Mouse (Mus musculus): Measurements from ENCODE around the gene Adprhl2. TPM values are rescaled to one million over a fixed set of nuclear protein-coding genes. Genes with fewer than 3 reads are reported as not detected.

Adprhl2 gene
- polyA plus RNA-seq, 1 experiment from 2014 or later = 33.8 TPM

DNA sequence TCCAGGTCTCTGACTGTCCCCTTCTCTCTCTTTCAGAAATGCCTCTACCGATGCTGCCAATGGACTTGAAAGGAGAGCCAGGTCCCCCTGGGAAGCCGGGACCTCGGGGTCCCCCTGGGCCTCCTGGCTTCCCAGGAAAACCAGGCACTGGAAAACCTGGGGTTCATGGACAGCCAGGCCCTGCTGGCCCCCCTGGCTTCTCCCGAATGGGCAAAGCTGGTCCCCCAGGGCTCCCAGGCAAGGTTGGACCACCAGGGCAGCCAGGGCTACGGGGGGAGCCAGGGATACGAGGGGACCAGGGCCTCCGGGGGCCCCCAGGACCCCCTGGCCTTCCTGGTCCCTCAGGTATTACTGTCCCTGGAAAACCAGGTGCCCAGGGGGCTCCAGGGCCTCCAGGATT is 11.2 kb downstream of the Adprhl2 start:
- no peaks in the 10 kb centered on the region for H3K4me1 ChIP-seq (replicated peaks; ENCODE audit: control insufficient read depth, insufficient read depth)
- no peaks in the 10 kb centered on the region for H3K27me3 ChIP-seq (ENCODE audit: control insufficient read depth, insufficient read depth, low read length)
- no peaks in the 10 kb centered on the region for H3K9me3 ChIP-seq (ENCODE audit: control insufficient read depth, low read length)
- no peak for DNase-seq (ENCODE audit: low spot score)
- no peak overlapping the region for H3K27ac ChIP-seq (replicated peaks)
- no peak overlapping the region for H3K4me3 ChIP-seq (ENCODE audit: low read depth, low read length)
- 67% methylated on average over 7 of the region's 7 CpGs for WGBS
- no peak for TF ChIP-seq EP300 (optimal IDR thresholded peaks at IDR 0.05)
- TF ChIP-seq CTCF (IDR thresholded peaks at IDR 0.05; ENCODE audit: low read depth) = no peak
- no peak overlapping the region for H3K4me2 ChIP-seq (replicated peaks; ENCODE audit: low read depth)
- H3K36me3 ChIP-seq (ENCODE audit: control insufficient read depth, insufficient read depth, low read length) = no peaks in the 10 kb centered on the region
- H3K9ac ChIP-seq (ENCODE audit: low read length) = no peak overlapping the region
- no peak for ATAC-seq (ENCODE audit: low FRiP score, low TSS enrichment)

GRCm38 (mm10) chr4:126309922-126310309 is 11.6 kb downstream of the Adprhl2 start:
- Histone ChIP-seq H3K9me3 (ENCODE audit: control insufficient read depth, low read length) (no peaks in the 10 kb centered on the region), H3K4me3 (ENCODE audit: low read depth, low read length) (0 out of 2 replicates have a peak overlapping the region, but pooled peaks have one; percentile 10)
- peak; percentile 90 for DNase-seq (ENCODE audit: low spot score)

DNA sequence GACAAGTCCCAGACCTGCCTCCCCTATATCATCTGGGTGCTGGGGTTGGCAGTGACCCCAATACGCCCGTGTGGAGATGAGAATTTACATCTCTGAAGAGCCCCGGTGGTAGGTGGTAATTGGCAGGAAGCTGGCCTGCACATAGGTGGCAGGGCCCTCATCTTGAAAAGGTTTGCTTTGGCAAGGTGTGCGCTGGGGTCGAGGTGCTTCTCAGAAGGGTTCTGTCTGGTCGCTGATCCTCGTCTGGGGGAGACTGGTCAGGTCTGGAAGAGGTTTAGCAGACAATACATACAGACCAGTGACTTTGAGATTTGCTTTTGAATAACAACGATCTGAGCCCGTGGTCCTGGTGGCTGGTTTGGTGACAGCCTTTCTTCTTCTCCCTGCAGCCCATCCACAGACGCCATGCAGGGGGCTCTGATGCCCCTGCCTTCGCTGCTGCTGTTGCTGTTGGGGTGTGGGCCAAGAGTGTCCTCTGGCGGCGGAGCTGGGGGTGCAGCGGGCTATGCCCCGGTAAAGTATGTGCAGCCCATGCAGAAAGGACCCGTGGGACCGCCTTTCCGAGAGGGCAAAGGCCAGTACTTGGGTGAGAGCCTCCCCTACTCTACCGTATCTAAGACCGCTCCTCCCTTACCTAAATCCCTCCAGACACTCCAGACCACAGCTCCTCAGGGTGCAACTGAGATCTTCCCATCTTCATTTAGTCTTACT is 12.1 kb downstream of the Adprhl2 start:
- no peaks in the 10 kb centered on the region for H3K27me3 ChIP-seq (ENCODE audit: control insufficient read depth, insufficient read depth, low read length)
- H3K4me3 ChIP-seq (ENCODE audit: low read depth, low read length) = 0 out of 2 replicates have a peak overlapping the region, but pooled peaks have one; percentile 10
- WGBS = 18% methylated on average over 20 of the region's 20 CpGs
- TF ChIP-seq EP300 (optimal IDR thresholded peaks at IDR 0.05) (no peak), CTCF (IDR thresholded peaks at IDR 0.05; ENCODE audit: low read depth) (peak; percentile 52)
- H3K9me3 ChIP-seq (ENCODE audit: control insufficient read depth, low read length) = no peaks in the 10 kb centered on the region
- no peaks in the 10 kb centered on the region for H3K4me1 ChIP-seq (replicated peaks; ENCODE audit: control insufficient read depth, insufficient read depth)
- ATAC-seq (ENCODE audit: low FRiP score, low TSS enrichment) (0 out of 2 replicates have a peak, but pooled peaks have one; percentile 48), DNase-seq (ENCODE audit: low spot score) (peak; percentile 36)
- H3K9ac ChIP-seq (ENCODE audit: low read length) = no peak overlapping the region
- no peak overlapping the region for H3K27ac ChIP-seq (replicated peaks)
- H3K36me3 ChIP-seq (ENCODE audit: control insufficient read depth, insufficient read depth, low read length) = no peaks in the 10 kb centered on the region
- H3K4me2 ChIP-seq (replicated peaks; ENCODE audit: low read depth) = peak overlapping the region; percentile 45; the same call in 1 of the 2 replicates

More at GRCm38 (mm10) chr4:126309922-126310309, 11.6 kb downstream of the Adprhl2 start:
- no peaks in the 10 kb centered on the region for H3K4me1 ChIP-seq (replicated peaks; ENCODE audit: control insufficient read depth, insufficient read depth)
- no peaks in the 10 kb centered on the region for H3K27me3 ChIP-seq (ENCODE audit: control insufficient read depth, insufficient read depth, low read length)
- H3K36me3 ChIP-seq (ENCODE audit: control insufficient read depth, insufficient read depth, low read length) = no peaks in the 10 kb centered on the region
- ATAC-seq (ENCODE audit: low FRiP score, low TSS enrichment) = peak; percentile 63
- peak overlapping the region; percentile 45; the same call in 1 of the 2 replicates for H3K4me2 ChIP-seq (replicated peaks; ENCODE audit: low read depth)
- no peak overlapping the region for H3K9ac ChIP-seq (ENCODE audit: low read length)
- 1% methylated on average over 7 of the region's 7 CpGs for WGBS
- no peak overlapping the region for H3K27ac ChIP-seq (replicated peaks)
- peak; percentile 90 for TF ChIP-seq CTCF (IDR thresholded peaks at IDR 0.05; ENCODE audit: low read depth)
- no peak for TF ChIP-seq EP300 (optimal IDR thresholded peaks at IDR 0.05)

GRCm38 (mm10) chr4:126306827-126307226 is 14.7 kb downstream of the Adprhl2 start:
- Histone ChIP-seq H3K4me1 (replicated peaks; ENCODE audit: control insufficient read depth, insufficient read depth) (no peaks in the 10 kb centered on the region), H3K27me3 (ENCODE audit: control insufficient read depth, insufficient read depth, low read length) (no peaks in the 10 kb centered on the region), H3K4me3 (ENCODE audit: low read depth, low read length) (no peak overlapping the region), H3K27ac (replicated peaks) (no peak overlapping the region), H3K4me2 (replicated peaks; ENCODE audit: low read depth) (no peak overlapping the region), H3K9me3 (ENCODE audit: control insufficient read depth, low read length) (no peaks in the 10 kb centered on the region), H3K9ac (ENCODE audit: low read length) (no peak overlapping the region), H3K36me3 (ENCODE audit: control insufficient read depth, insufficient read depth, low read length) (no peaks in the 10 kb centered on the region)
- DNase-seq (ENCODE audit: low spot score) (no peak), ATAC-seq (ENCODE audit: low FRiP score, low TSS enrichment) (no peak)
- WGBS = 17% methylated on average over 2 of the region's 2 CpGs
- TF ChIP-seq CTCF (IDR thresholded peaks at IDR 0.05; ENCODE audit: low read depth) (no peak), EP300 (optimal IDR thresholded peaks at IDR 0.05) (no peak)

GRCm38 (mm10) chr4:126306058-126306457 is 15.4 kb downstream of the Adprhl2 start:
- H3K4me3 ChIP-seq (ENCODE audit: low read depth, low read length) = no peak overlapping the region

DNA sequence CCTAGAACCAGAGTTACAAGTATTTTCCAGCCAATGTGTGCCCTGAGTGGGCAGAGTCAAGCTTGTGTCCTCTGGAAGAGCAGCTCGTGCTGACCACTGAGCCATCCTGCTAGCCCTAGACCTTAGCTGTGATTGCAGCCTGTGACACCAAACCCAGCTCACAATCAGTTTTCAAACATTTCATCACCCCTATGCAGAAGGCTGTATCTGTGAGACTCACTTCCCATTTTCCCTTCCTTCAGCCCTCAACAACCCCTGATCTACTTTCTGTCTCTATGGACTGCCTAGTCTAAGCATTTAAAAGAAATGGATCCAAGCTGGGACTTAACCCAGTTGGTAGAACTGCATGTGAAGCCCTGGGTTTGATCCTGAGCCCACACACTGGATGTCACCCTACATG is 16.1 kb downstream of the Adprhl2 start:
- Histone ChIP-seq H3K27me3 (ENCODE audit: control insufficient read depth, insufficient read depth, low read length) (no peaks in the 10 kb centered on the region), H3K9ac (ENCODE audit: low read length) (no peak overlapping the region)
- TF ChIP-seq EP300 (optimal IDR thresholded peaks at IDR 0.05) (no peak), CTCF (IDR thresholded peaks at IDR 0.05; ENCODE audit: low read depth) (no peak)

More at GRCm38 (mm10) chr4:126306058-126306457, 15.4 kb downstream of the Adprhl2 start:
- TF ChIP-seq CTCF (IDR thresholded peaks at IDR 0.05; ENCODE audit: low read depth) = peak; percentile 37
- TF ChIP-seq EP300 (optimal IDR thresholded peaks at IDR 0.05) = no peak
- ATAC-seq (ENCODE audit: low FRiP score, low TSS enrichment) (no peak), DNase-seq (ENCODE audit: low spot score) (no peak)
- peaks cover 2% of the 10 kb centered on the region for H3K4me1 ChIP-seq (replicated peaks; ENCODE audit: control insufficient read depth, insufficient read depth)
- no peaks in the 10 kb centered on the region for H3K9me3 ChIP-seq (ENCODE audit: control insufficient read depth, low read length)
- no peak overlapping the region for H3K9ac ChIP-seq (ENCODE audit: low read length)
- no peaks in the 10 kb centered on the region for H3K27me3 ChIP-seq (ENCODE audit: control insufficient read depth, insufficient read depth, low read length)
- H3K27ac ChIP-seq (replicated peaks) = no peak overlapping the region
- WGBS = 89% methylated on average over 6 of the region's 6 CpGs
- no peaks in the 10 kb centered on the region for H3K36me3 ChIP-seq (ENCODE audit: control insufficient read depth, insufficient read depth, low read length)
- H3K4me2 ChIP-seq (replicated peaks; ENCODE audit: low read depth) = no peak overlapping the region

More for the DNA sequence above, 16.1 kb downstream of the Adprhl2 start:
- ATAC-seq (ENCODE audit: low FRiP score, low TSS enrichment) (no peak), DNase-seq (ENCODE audit: low spot score) (no peak)
- peaks cover 5% of the 10 kb centered on the region for H3K4me1 ChIP-seq (replicated peaks; ENCODE audit: control insufficient read depth, insufficient read depth)
- no peak overlapping the region for H3K4me2 ChIP-seq (replicated peaks; ENCODE audit: low read depth)
- H3K9me3 ChIP-seq (ENCODE audit: control insufficient read depth, low read length) = no peaks in the 10 kb centered on the region
- H3K36me3 ChIP-seq (ENCODE audit: control insufficient read depth, insufficient read depth, low read length) = no peaks in the 10 kb centered on the region
- 100% methylated on average over 1 of the region's 1 CpGs for WGBS
- H3K27ac ChIP-seq (replicated peaks) = no peak overlapping the region
- no peak overlapping the region for H3K4me3 ChIP-seq (ENCODE audit: low read depth, low read length)

Data from stomach, postnatal 0 days (tissue).